In genomic region chr2:51610897-51611296, GRCm38 (mm10) we compare ENCODE assay signal across 31 mouse cellular contexts. TPM values are rescaled to one million over a fixed set of nuclear protein-coding genes. Genes with fewer than 3 reads are reported as not detected.
A peak's percentile ranks its signal among the peaks of the same experiment; 100 is the strongest.
DNase-seq lines count a peak whose midpoint lies in the region; ATAC-seq and TF ChIP-seq lines count a peak whose summit lies in the region.
"Had no signal": no experiment of that assay in that cellular context is flagged by ENCODE, and none has a peak within 500 bp of the region (broad histone marks: within the 10 kb centered on the region; RNA-seq: fewer than 3 reads in every experiment).

No protein-coding gene starts in this region.

- H3K4me2 ChIP-seq in hindbrain, embryonic 13.5 days, result peak overlapping the region; percentile 50
- H3K4me2 ChIP-seq in midbrain, embryonic 13.5 days (replicated peaks), result peak overlapping the region; percentile 48
- H3K4me2 ChIP-seq: liver, embryonic 11.5 days had no signal

- TF ChIP-seq POLR2A in brain, embryonic 14.5 days (IDR thresholded peaks at IDR 0.05; ENCODE audit: borderline replicate concordance, extremely low read depth, insufficient read depth, insufficient read length, poor library complexity, severe bottlenecking), result no peak

- peaks cover 20% of the 10 kb centered on the region for H3K4me1 ChIP-seq in hindbrain, embryonic 13.5 days (replicated peaks)
- peaks cover 20% of the 10 kb centered on the region for H3K4me1 ChIP-seq in midbrain, embryonic 13.5 days (replicated peaks)
- H3K4me1 ChIP-seq: heart, embryonic 10.5 days; limb, embryonic 10.5 days had no signal

- no peak for ATAC-seq in cerebellum, adult (ENCODE audit: insufficient number of reproducible peaks, low FRiP score, low TSS enrichment)
- no peak for ATAC-seq in hindbrain, embryonic 13.5 days (ENCODE audit: low FRiP score)
- peak; percentile 85 for ATAC-seq in midbrain, embryonic 13.5 days
- ATAC-seq: CD4-positive, CD25-positive, alpha-beta regulatory T cell, adult 4 months had no signal

- H3K9me3 ChIP-seq in hindbrain, embryonic 13.5 days, result no peaks in the 10 kb centered on the region
- H3K9me3 ChIP-seq in midbrain, embryonic 13.5 days, result no peaks in the 10 kb centered on the region
- H3K9me3 ChIP-seq: heart, embryonic 10.5 days; limb, embryonic 10.5 days had no signal

- H3K9ac ChIP-seq in hindbrain, embryonic 13.5 days, result peak overlapping the region; percentile 43
- H3K9ac ChIP-seq in midbrain, embryonic 13.5 days (replicated peaks), result no peak overlapping the region

- H3K36me3 ChIP-seq in hindbrain, embryonic 13.5 days, result no peaks in the 10 kb centered on the region
- H3K36me3 ChIP-seq in midbrain, embryonic 13.5 days, result no peaks in the 10 kb centered on the region
- H3K36me3 ChIP-seq: G1E; heart, embryonic 10.5 days; limb, embryonic 10.5 days had no signal

- TF ChIP-seq CTCF in brain, embryonic 14.5 days (IDR thresholded peaks at IDR 0.05; ENCODE audit: borderline replicate concordance, extremely low read depth, insufficient read depth, insufficient read length), result no peak

- no peak overlapping the region for H3K4me3 ChIP-seq in hindbrain, embryonic 13.5 days
- no peak overlapping the region for H3K4me3 ChIP-seq in midbrain, embryonic 13.5 days (replicated peaks)
- H3K4me3 ChIP-seq: erythroblast, embryonic 14.5 days; heart, embryonic 10.5 days; limb, embryonic 10.5 days had no signal

- H3K27me3 ChIP-seq in hindbrain, embryonic 13.5 days, result no peaks in the 10 kb centered on the region
- no peaks in the 10 kb centered on the region for H3K27me3 ChIP-seq in midbrain, embryonic 13.5 days

- H3K27ac ChIP-seq in hindbrain, embryonic 13.5 days, result peak overlapping the region; percentile 76
- H3K27ac ChIP-seq in midbrain, embryonic 13.5 days, result peak overlapping the region; percentile 69
- H3K27ac ChIP-seq: heart, embryonic 10.5 days; limb, embryonic 10.5 days had no signal

- peak; percentile 39 to 49 for DNase-seq in cerebellum, postnatal 10 days
- DNase-seq in brain, embryonic 14.5 days (ENCODE audit: low read depth), result peak; percentile 81
- DNase-seq in adrenal gland, postnatal 4 days (ENCODE audit: low spot score in 2 of 2), result no peak
- DNase-seq in right cerebral cortex, postnatal 4 days, result no peak
- no peak for DNase-seq in right cerebral cortex, postnatal 14 days
- DNase-seq: adrenal gland, adult 2 months; cerebellum, adult 11-12 months; lung, adult 2 months; lung, postnatal 36 days; spleen, adult 18-20 months; thymus, adult 2 months had no signal

- 14% methylated on average over 2 of the region's 2 CpGs for WGBS in hindbrain, embryonic 13.5 days
- 15% methylated on average over 2 of the region's 2 CpGs for WGBS in midbrain, embryonic 13.5 days

RNA-seq across cellular contexts. Expression of gene Tas2r134, which starts 16.4 kb away (rescaled TPM):
- not detected in 2 replicates for polyA plus RNA-seq in brain, embryonic 14.5 days (2012; rRNA removed)
- polyA plus RNA-seq in hindbrain, embryonic 13.5 days (2015; fragmentation: Nextera tagmentation; extraction: Ambion mirVana), result not detected in 2 replicates
- polyA plus RNA-seq in midbrain, embryonic 13.5 days (2015; fragmentation: Nextera tagmentation; extraction: Ambion mirVana), result not detected in 2 replicates
- not detected for total RNA-seq in adrenal gland, postnatal 4 days (2021)
- total RNA-seq: adrenal gland, adult 2 months; common myeloid progenitor, adult 5-6 weeks; G1E; gastrocnemius, adult 18-20 months; heart, postnatal 10 days; layer of hippocampus, adult 18-20 months; left cerebral cortex, adult 18-20 months; neutrophil, adult 5-6 weeks had no signal
- polyA plus RNA-seq: adrenal gland, adult 2 months; CD4-positive, CD25-positive, alpha-beta regulatory T cell, adult 4 months; embryonic facial prominence, embryonic 11.5 days; erythroblast, embryonic 14.5 days; G1E; heart, embryonic 10.5 days; intestine, embryonic 14.5 days; kidney, embryonic 16.5 days; limb, embryonic 10.5 days; liver, embryonic 11.5 days; lung, adult 2 months; stomach, embryonic 14.5 days; thymus, adult 2 months; urinary bladder, adult 2 months had no signal

Comparison
In these comparisons a context has a peak if more than half of its experiments do, and no peak if none do; other contexts are left out.
1. DNase-seq: peak in cerebellum, postnatal 10 days (2 of 2) and brain, embryonic 14.5 days (single experiment); none in adrenal gland, postnatal 4 days (0 of 2), right cerebral cortex, postnatal 4 days (single experiment) and right cerebral cortex, postnatal 14 days (single experiment).